Comparison of ENCODE assay signal across 9 mouse cellular contexts in genomic region chrX:111696356-111697282, GRCm38 (mm10). TPM values are rescaled to one million over a fixed set of nuclear protein-coding genes. Genes with fewer than 3 reads are reported as not detected.
A peak's percentile ranks its signal among the peaks of the same experiment; 100 is the strongest.
DNase-seq lines count a peak whose midpoint lies in the region; ATAC-seq and TF ChIP-seq lines count a peak whose summit lies in the region.
"Had no signal": no experiment of that assay in that cellular context is flagged by ENCODE, and none has a peak within 500 bp of the region (broad histone marks: within the 10 kb centered on the region; RNA-seq: fewer than 3 reads in every experiment).

Gene Hdx (minus strand): TSS chrX:111697079.

- 28% methylated on average over 26 of the region's 26 CpGs for WGBS in forebrain, embryonic 14.5 days
- WGBS in heart, embryonic 16.5 days: 15% methylated on average over 26 of the region's 26 CpGs
- WGBS in liver, adult 2 months: 4% methylated on average over 26 of the region's 26 CpGs
- WGBS in neural tube, embryonic 12.5 days: 19% methylated on average over 26 of the region's 26 CpGs

- no peak for TF ChIP-seq CTCF in ES-Bruce4 (IDR thresholded peaks at IDR 0.05; ENCODE audit: low read depth, low read length)
- no peak for TF ChIP-seq CTCF in liver, adult 2 months (IDR thresholded peaks at IDR 0.05; ENCODE audit: low read depth, low read length)

- H3K4me1 ChIP-seq in ES-Bruce4 (ENCODE audit: control insufficient read depth, insufficient read depth, low read length): no peaks in the 10 kb centered on the region
- H3K4me1 ChIP-seq in forebrain, embryonic 14.5 days (ENCODE audit: control insufficient read depth, insufficient read depth, low read length): no peaks in the 10 kb centered on the region
- H3K4me1 ChIP-seq in heart, embryonic 16.5 days (ENCODE audit: control insufficient read depth, insufficient read depth, low read length): no peaks in the 10 kb centered on the region
- H3K4me1 ChIP-seq in liver, adult 2 months (ENCODE audit: control insufficient read depth, insufficient read depth, low read length): no peaks in the 10 kb centered on the region
- H3K4me1 ChIP-seq in neural tube, embryonic 12.5 days: no peaks in the 10 kb centered on the region

- no peaks in the 10 kb centered on the region for H3K27me3 ChIP-seq in ES-Bruce4 (ENCODE audit: control insufficient read depth, insufficient read depth, low read length, poor library complexity, severe bottlenecking)
- H3K27me3 ChIP-seq in forebrain, embryonic 14.5 days (replicated peaks; ENCODE audit: control insufficient read depth, insufficient read depth, low read length): no peaks in the 10 kb centered on the region
- H3K27me3 ChIP-seq in heart, embryonic 16.5 days (ENCODE audit: control insufficient read depth, insufficient read depth, low read length): no peaks in the 10 kb centered on the region
- no peaks in the 10 kb centered on the region for H3K27me3 ChIP-seq in liver, adult 2 months (ENCODE audit: control insufficient read depth, insufficient read depth, low read length)
- H3K27me3 ChIP-seq in neural tube, embryonic 12.5 days (replicated peaks): no peaks in the 10 kb centered on the region

- H3K36me3 ChIP-seq in ES-Bruce4 (ENCODE audit: control insufficient read depth, insufficient read depth, low read length, poor library complexity, severe bottlenecking): no peaks in the 10 kb centered on the region
- no peaks in the 10 kb centered on the region for H3K36me3 ChIP-seq in forebrain, embryonic 14.5 days (ENCODE audit: control insufficient read depth, insufficient read depth, low read length)
- H3K36me3 ChIP-seq in heart, embryonic 16.5 days (ENCODE audit: control insufficient read depth, insufficient read depth): no peaks in the 10 kb centered on the region
- no peaks in the 10 kb centered on the region for H3K36me3 ChIP-seq in liver, adult 2 months (ENCODE audit: control insufficient read depth, insufficient read depth, low read length)
- no peaks in the 10 kb centered on the region for H3K36me3 ChIP-seq in neural tube, embryonic 12.5 days

- peak; percentile 66 for DNase-seq in cerebellum, adult 11 months
- peak; percentile 92 for DNase-seq in forebrain, embryonic 14.5 days (ENCODE audit: low spot score)
- DNase-seq in kidney, postnatal 14 days: peak; percentile 61
- DNase-seq in liver, adult 2 months (ENCODE audit: extremely low read depth, low read depth, low spot score): no peak
- DNase-seq in yolk sac, embryonic 10.5 days (ENCODE audit: low spot score): peak; percentile 51

- no peaks in the 10 kb centered on the region for H3K79me2 ChIP-seq in liver, adult 2 months (ENCODE audit: control insufficient read depth, insufficient read depth, low read length)

- peak within 1 kb of the TSS; percentile 49 for H3K9ac ChIP-seq in ES-Bruce4 (ENCODE audit: low read depth, poor library complexity, severe bottlenecking)
- peak within 1 kb of the TSS; percentile 61 for H3K9ac ChIP-seq in forebrain, embryonic 14.5 days (ENCODE audit: low read length)
- peak within 1 kb of the TSS; percentile 67 for H3K9ac ChIP-seq in heart, embryonic 16.5 days (ENCODE audit: low read length)
- H3K9ac ChIP-seq in liver, adult 2 months (ENCODE audit: low read depth, low read length): no peak within 1 kb of the TSS
- H3K9ac ChIP-seq in neural tube, embryonic 12.5 days: peak within 1 kb of the TSS; percentile 54

- H3K27ac ChIP-seq in ES-Bruce4 (ENCODE audit: insufficient read depth, low read length): no peak within 1 kb of the TSS
- peak within 1 kb of the TSS; percentile 63; the same call in 1 of the 2 replicates for H3K27ac ChIP-seq in forebrain, embryonic 14.5 days (ENCODE audit: low read depth, low read length)
- H3K27ac ChIP-seq in heart, embryonic 16.5 days (ENCODE audit: low read length): peak within 1 kb of the TSS; percentile 68
- no peak within 1 kb of the TSS for H3K27ac ChIP-seq in liver, adult 2 months (replicated peaks; ENCODE audit: insufficient read depth, low read depth, low read length)
- H3K27ac ChIP-seq in neural tube, embryonic 12.5 days: no peak within 1 kb of the TSS

- TF ChIP-seq POLR2A in ES-Bruce4 (IDR thresholded peaks at IDR 0.05; ENCODE audit: insufficient read depth, low read length): no peak
- TF ChIP-seq POLR2A in liver, adult 2 months (IDR thresholded peaks at IDR 0.05; ENCODE audit: extremely low read depth, insufficient read depth, low read length): no peak

- peak within 1 kb of the TSS; percentile 98 for H3K4me3 ChIP-seq in ES-Bruce4 (ENCODE audit: low read depth, low read length)
- H3K4me3 ChIP-seq in forebrain, embryonic 14.5 days (ENCODE audit: low read depth, low read length): peak within 1 kb of the TSS; percentile 43
- peak within 1 kb of the TSS; percentile 63 for H3K4me3 ChIP-seq in heart, embryonic 16.5 days (ENCODE audit: low read length)
- peak within 1 kb of the TSS; percentile 24; the same call in 1 of the 2 replicates for H3K4me3 ChIP-seq in liver, adult 2 months (ENCODE audit: insufficient read depth, low read depth, low read length)
- peak within 1 kb of the TSS; percentile 43 for H3K4me3 ChIP-seq in neural tube, embryonic 12.5 days

- no peaks in the 10 kb centered on the region for H3K9me3 ChIP-seq in ES-Bruce4 (replicated peaks; ENCODE audit: control insufficient read depth, insufficient read depth, low read length, poor library complexity, severe bottlenecking)
- H3K9me3 ChIP-seq in forebrain, embryonic 14.5 days (replicated peaks; ENCODE audit: control insufficient read depth, low read length): no peaks in the 10 kb centered on the region
- no peaks in the 10 kb centered on the region for H3K9me3 ChIP-seq in heart, embryonic 16.5 days (replicated peaks; ENCODE audit: control insufficient read depth, low read length)
- H3K9me3 ChIP-seq in neural tube, embryonic 12.5 days: no peaks in the 10 kb centered on the region

- H3K4me2 ChIP-seq in forebrain, embryonic 14.5 days (ENCODE audit: low read length): peak within 1 kb of the TSS; percentile 51
- H3K4me2 ChIP-seq in heart, embryonic 16.5 days (ENCODE audit: low read depth, low read length): peak within 1 kb of the TSS; percentile 66
- peak within 1 kb of the TSS; percentile 53 for H3K4me2 ChIP-seq in neural tube, embryonic 12.5 days (replicated peaks)

- ATAC-seq in forebrain, embryonic 14.5 days: peak; percentile 98
- peak; percentile 79 for ATAC-seq in heart, embryonic 16.5 days (replicated peaks; ENCODE audit: extremely low read depth, insufficient read depth, low FRiP score)
- peak; percentile 98 for ATAC-seq in neural tube, embryonic 12.5 days (ENCODE audit: low FRiP score, low read depth)
- ATAC-seq: Patski had no signal

- TF ChIP-seq EP300 in ES-Bruce4 (IDR thresholded peaks at IDR 0.05; ENCODE audit: insufficient read depth, low read depth, low read length): no peak

RNA-seq across cellular contexts. Expression of gene Hdx, which starts in this region (rescaled TPM):
- polyA plus RNA-seq in ES-Bruce4 (2011; ENCODE audit: insufficient read depth, insufficient read length, low read depth, missing spikeins): 5.4 TPM in 2 replicates
- polyA plus RNA-seq in forebrain, embryonic 14.5 days (2014; fragmentation: Nextera tagmentation; extraction: Ambion mirVana): 1.4 and 1.9 TPM in 2 replicates
- polyA plus RNA-seq in heart, embryonic 16.5 days (2015; fragmentation: Nextera tagmentation; extraction: Ambion mirVana): 0.45 TPM in 2 replicates
- total RNA-seq in liver, adult 2 months (2014; rRNA removed): 0.09 and 0.20 TPM in 2 replicates
- polyA plus RNA-seq in liver, adult 2 months (2012; rRNA removed): 0.01 TPM in 2 replicates
- polyA plus RNA-seq in neural tube, embryonic 12.5 days (2016; fragmentation: Nextera tagmentation; extraction: Ambion mirVana): 2.2 and 2.3 TPM in 2 replicates
- polyA plus RNA-seq: Patski had no signal

Comparison
In these comparisons a context has a peak if more than half of its experiments do, and no peak if none do; other contexts are left out.
1. Peak in ATAC-seq, H3K4me3 ChIP-seq, H3K27ac ChIP-seq, H3K9ac ChIP-seq and H3K4me2 ChIP-seq in heart, embryonic 16.5 days; RNA of the gene not detected or under 1 TPM.
2. H3K4me3 ChIP-seq: peak in every context shown above with its lines; median percentile 98 in ES-Bruce4; 63 in heart, embryonic 16.5 days; 43 in forebrain, embryonic 14.5 days; 43 in neural tube, embryonic 12.5 days; 24 in liver, adult 2 months.